Mouse (Mus musculus) brain, embryonic 14.5 days (tissue): ENCODE results near the gene Sox5.

ENCODE experiments used
- CTCF ChIP-seq: fragments of 200-500 bp; IDR thresholded peaks from 2 replicates; pipeline ENCODE4 v1.5.1; 2012; ENCODE audit warnings: inconsistent platforms, mild to moderate bottlenecking, moderate library complexity, borderline replicate concordance; ENCODE audit not compliant: insufficient read depth, insufficient read length; ENCODE audit errors: extremely low read depth
- POLR2A ChIP-seq: fragments of 200-500 bp; IDR thresholded peaks from 2 replicates; pipeline ENCODE4 v1.6.1; 2012; ENCODE audit warnings: mild to moderate bottlenecking, inconsistent platforms, borderline replicate concordance; ENCODE audit not compliant: poor library complexity, insufficient read depth, insufficient read length, severe bottlenecking; ENCODE audit errors: extremely low read depth

- TF ChIP-seq CTCF (no peak), POLR2A (no peak)
These were observed 683.7 kb downstream of the Sox5 start for GRCm38 (mm10) chr6:144098119-144098518.
